Mouse (Mus musculus): ENCODE measurements around the gene Cldn16. TPM values are rescaled to one million over a fixed set of nuclear protein-coding genes. Genes with fewer than 3 reads are reported as not detected.
"Not testable (repeated sequence)": the region's sequence is repeated elsewhere in the genome, so short reads cannot be mapped to it uniquely, and the experiment has no call there.

Cldn16 gene
- total and polyA plus RNA-seq, 3 experiments = not detected

DNA sequence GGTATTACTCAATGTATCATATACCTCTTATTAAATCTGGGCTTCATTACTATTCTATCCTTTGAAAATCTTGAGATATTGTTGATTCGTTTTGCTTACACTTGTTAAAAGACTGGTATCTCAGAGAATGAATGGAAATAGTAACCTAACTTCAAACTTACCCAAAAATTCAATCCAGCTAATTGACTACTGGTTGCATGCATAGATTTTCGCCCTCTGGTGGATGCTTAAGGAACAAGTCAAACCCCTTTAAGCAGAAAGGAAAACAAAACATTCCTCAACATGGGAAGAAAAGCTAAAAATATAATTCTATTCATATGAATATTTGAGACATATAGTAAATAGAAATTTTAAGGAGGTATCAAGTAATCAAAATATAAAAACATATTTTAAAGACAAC is 32.8 kb downstream of the Cldn16 start:
- no peak overlapping the region for H3K9ac ChIP-seq (ENCODE audit: control insufficient read depth, low read depth, low read length, poor library complexity, severe bottlenecking)
- DNase-seq (ENCODE audit: low read depth, low spot score) = peak; percentile 28
- no peaks in the 10 kb centered on the region for H3K4me1 ChIP-seq (ENCODE audit: control insufficient read depth in 1 of 2, insufficient read depth in 2 of 2, low read length in 2 of 2)
- H3K36me3 ChIP-seq (ENCODE audit: control insufficient read depth in 1 of 2, insufficient read depth in 2 of 2, low read length in 2 of 2) = no peaks in the 10 kb centered on the region
- H3K27me3 ChIP-seq (ENCODE audit: control insufficient read depth in 1 of 2, insufficient read depth in 2 of 2, low read length in 2 of 2) = no peaks in the 10 kb centered on the region; a peak in 1 of 4 replicates
- no peak overlapping the region for H3K4me3 ChIP-seq (ENCODE audit: control insufficient read depth in 1 of 2, insufficient read depth in 1 of 2, low read depth in 2 of 2, low read length in 2 of 2)
- no peaks in the 10 kb centered on the region for H3K79me2 ChIP-seq (ENCODE audit: control insufficient read depth, insufficient read depth, low read length, poor library complexity)
- TF ChIP-seq ZC3H11A (IDR thresholded peaks at IDR 0.05; ENCODE audit: low read depth, low read length) (peak; percentile 13; the same call in 1 of the 2 replicates), SMC3 (IDR thresholded peaks at IDR 0.05; ENCODE audit: low read depth, low read length) (peak; percentile 77), RAD21 (IDR thresholded peaks at IDR 0.05; ENCODE audit: low read depth, low read length) (peak; percentile 43), POLR2AphosphoS5 (IDR thresholded peaks at IDR 0.05; ENCODE audit: borderline replicate concordance, low read depth, low read length) (no peak), GATA1 (IDR thresholded peaks at IDR 0.05; ENCODE audit: low read depth, low read length) (no peak), CTCF (IDR thresholded peaks at IDR 0.05 in 2 of 3, conservative IDR thresholded peaks at IDR 0.05 in 1 of 3; ENCODE audit: control insufficient read depth in 1 of 3, insufficient read depth in 1 of 3, low read depth in 2 of 3, low read length in 3 of 3, poor library complexity in 1 of 3, severe bottlenecking in 1 of 3) (peak in 2 of 3 experiments; percentile 29 to 67; a peak in 4 of 6 replicates), EP300 (IDR thresholded peaks at IDR 0.05; ENCODE audit: low read depth in 1 of 2, low read length in 2 of 2) (no peak), GABPA (IDR thresholded peaks at IDR 0.05; ENCODE audit: low read depth, low read length) (no peak)
- no peaks in the 10 kb centered on the region for H3K9me3 ChIP-seq (replicated peaks; ENCODE audit: insufficient read depth, low read length)
- H3K27ac ChIP-seq (ENCODE audit: control insufficient read depth, low read depth, low read length) = no peak overlapping the region

DNA sequence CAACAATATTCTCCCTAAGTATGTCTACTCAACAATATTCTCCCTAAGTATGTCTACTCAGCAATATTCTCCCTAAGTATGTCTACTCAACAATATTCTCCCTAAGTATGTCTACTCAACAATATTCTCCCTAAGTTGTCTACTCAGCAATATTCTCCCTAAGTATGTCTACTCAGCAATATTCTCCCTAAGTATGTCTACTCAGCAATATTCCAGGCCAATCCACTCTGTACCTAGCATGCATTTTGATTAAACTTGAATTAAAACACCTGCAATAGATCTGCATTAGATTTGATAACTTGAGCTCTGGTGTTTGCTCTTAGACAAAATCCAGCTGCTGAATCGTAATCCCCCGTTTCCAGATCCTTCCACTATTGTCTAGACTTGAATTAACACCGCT is 36.8 kb downstream of the Cldn16 start:
- not testable (repeated sequence) for H3K9ac ChIP-seq (ENCODE audit: control insufficient read depth, low read depth, low read length, poor library complexity, severe bottlenecking); H3K9me3 ChIP-seq (replicated peaks; ENCODE audit: insufficient read depth, low read length); H3K36me3 ChIP-seq (ENCODE audit: control insufficient read depth in 1 of 2, insufficient read depth in 2 of 2, low read length in 2 of 2); H3K27me3 ChIP-seq (ENCODE audit: control insufficient read depth in 1 of 2, insufficient read depth in 2 of 2, low read length in 2 of 2); H3K27ac ChIP-seq (ENCODE audit: control insufficient read depth, low read depth, low read length); H3K4me3 ChIP-seq (ENCODE audit: control insufficient read depth in 1 of 2, insufficient read depth in 1 of 2, low read depth in 2 of 2, low read length in 2 of 2); H3K4me1 ChIP-seq (ENCODE audit: control insufficient read depth in 1 of 2, insufficient read depth in 2 of 2, low read length in 2 of 2); DNase-seq (ENCODE audit: low read depth, low spot score); H3K79me2 ChIP-seq (ENCODE audit: control insufficient read depth, insufficient read depth, low read length, poor library complexity)

DNA sequence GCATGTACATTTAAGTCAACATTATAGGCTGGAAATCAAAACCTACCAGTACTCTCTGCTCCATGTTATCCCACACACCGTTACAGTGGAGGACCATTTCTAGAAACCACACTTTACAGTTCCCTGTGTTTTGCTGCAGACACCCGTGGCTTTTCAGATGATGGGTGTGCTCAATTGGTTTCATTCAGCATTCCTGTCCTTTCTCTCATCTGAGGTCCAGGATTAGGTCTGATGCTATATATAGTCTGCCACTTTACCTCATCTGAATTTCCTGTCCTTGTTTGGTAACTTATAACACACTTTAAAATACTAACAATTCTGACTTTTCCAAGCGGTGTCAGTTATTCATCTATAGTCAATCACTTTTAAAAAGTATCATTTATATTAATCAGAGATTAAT is 37.8 kb downstream of the Cldn16 start:
- no peaks in the 10 kb centered on the region for H3K9me3 ChIP-seq (replicated peaks; ENCODE audit: insufficient read depth, low read length)
- TF ChIP-seq ZC3H11A (IDR thresholded peaks at IDR 0.05; ENCODE audit: low read depth, low read length) = no peak
- TF ChIP-seq EP300 (IDR thresholded peaks at IDR 0.05; ENCODE audit: low read depth in 1 of 2, low read length in 2 of 2) = no peak
- no peak for TF ChIP-seq UBTF (IDR thresholded peaks at IDR 0.05; ENCODE audit: borderline replicate concordance, insufficient read depth, low read depth, low read length)
- no peak for TF ChIP-seq CHD1 (IDR thresholded peaks at IDR 0.05; ENCODE audit: low read depth, low read length)
- no peak for TF ChIP-seq MAX (IDR thresholded peaks at IDR 0.05; ENCODE audit: low read length)
- TF ChIP-seq SMC3 (IDR thresholded peaks at IDR 0.05; ENCODE audit: low read depth, low read length) = no peak
- no peak for TF ChIP-seq CTCF (IDR thresholded peaks at IDR 0.05 in 2 of 3, conservative IDR thresholded peaks at IDR 0.05 in 1 of 3; ENCODE audit: control insufficient read depth in 1 of 3, insufficient read depth in 1 of 3, low read depth in 2 of 3, low read length in 3 of 3, poor library complexity in 1 of 3, severe bottlenecking in 1 of 3)
- TF ChIP-seq ZKSCAN1 (IDR thresholded peaks at IDR 0.05; ENCODE audit: low read depth, low read length) = no peak
- TF ChIP-seq BHLHE40 (IDR thresholded peaks at IDR 0.05; ENCODE audit: borderline replicate concordance, low read depth, low read length) = no peak
- TF ChIP-seq RAD21 (IDR thresholded peaks at IDR 0.05; ENCODE audit: low read depth, low read length) = no peak
- no peak for TF ChIP-seq NRF1 (IDR thresholded peaks at IDR 0.05; ENCODE audit: insufficient read depth, low read depth, low read length, poor library complexity, severe bottlenecking)
- DNase-seq (ENCODE audit: low read depth, low spot score) = no peak
- no peaks in the 10 kb centered on the region for H3K79me2 ChIP-seq (ENCODE audit: control insufficient read depth, insufficient read depth, low read length, poor library complexity)
- H3K4me1 ChIP-seq (ENCODE audit: control insufficient read depth in 1 of 2, insufficient read depth in 2 of 2, low read length in 2 of 2) = no peaks in the 10 kb centered on the region
- H3K27me3 ChIP-seq (ENCODE audit: control insufficient read depth in 1 of 2, insufficient read depth in 2 of 2, low read length in 2 of 2) = no peaks in the 10 kb centered on the region
- no peak overlapping the region for H3K27ac ChIP-seq (ENCODE audit: control insufficient read depth, low read depth, low read length)
- no peak overlapping the region for H3K9ac ChIP-seq (ENCODE audit: control insufficient read depth, low read depth, low read length, poor library complexity, severe bottlenecking)
- no peaks in the 10 kb centered on the region for H3K36me3 ChIP-seq (ENCODE audit: control insufficient read depth in 1 of 2, insufficient read depth in 2 of 2, low read length in 2 of 2)
- no peak overlapping the region for H3K4me3 ChIP-seq (ENCODE audit: control insufficient read depth in 1 of 2, insufficient read depth in 1 of 2, low read depth in 2 of 2, low read length in 2 of 2)
